Mouse (Mus musculus): Measurements from ENCODE around the gene Gm4871. TPM values are rescaled to one million over a fixed set of nuclear protein-coding genes. Genes with fewer than 3 reads are reported as not detected.

The Gm4871 gene
- polyA plus RNA-seq (2012; rRNA removed; ENCODE audit: low replicate concordance), result not detected in 2 replicates

DNA sequence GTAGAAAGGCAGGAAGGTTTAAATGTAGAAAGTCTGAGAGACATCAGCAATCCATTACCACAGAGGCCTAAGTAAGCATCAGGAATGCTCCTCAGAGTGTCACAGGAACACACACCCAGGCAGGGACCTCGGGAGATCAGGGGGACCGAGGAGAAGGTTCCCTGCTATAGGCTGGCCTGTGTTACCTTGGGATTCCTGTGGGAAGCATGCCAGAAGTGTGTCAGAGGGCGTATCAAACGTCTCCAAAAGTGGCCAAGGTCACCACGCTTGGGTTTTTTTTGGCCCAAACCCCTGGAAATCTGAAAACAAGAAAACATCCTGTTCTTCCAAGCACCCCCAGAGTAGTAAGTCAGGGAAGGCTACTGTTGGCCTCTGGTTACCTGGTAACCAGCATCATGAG is at the start of gene Gm4871:
Gene Gm4871, minus strand, starts transcription at position 364 of the 400 bp plus-strand sequence.

DNA sequence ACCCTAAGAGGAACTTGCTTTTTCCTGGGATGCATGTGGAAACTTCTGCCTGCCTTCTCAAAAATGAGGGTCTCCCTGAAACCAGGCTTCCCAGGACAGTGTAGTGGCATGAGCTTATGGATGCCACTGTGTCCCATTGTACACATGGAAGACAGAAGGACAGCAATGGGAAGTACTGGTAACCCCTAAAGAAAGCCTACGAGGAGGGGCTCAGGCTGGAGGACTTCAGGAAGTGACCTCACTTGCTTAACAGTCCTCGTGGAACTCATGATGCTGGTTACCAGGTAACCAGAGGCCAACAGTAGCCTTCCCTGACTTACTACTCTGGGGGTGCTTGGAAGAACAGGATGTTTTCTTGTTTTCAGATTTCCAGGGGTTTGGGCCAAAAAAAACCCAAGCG is 10.1 kb upstream of the Gm4871 start, which contains the start of gene 1700018F24Rik:
Gene 1700018F24Rik, plus strand, starts transcription at position 301 of the 400 bp plus-strand sequence.

Other genes with a start within 250 kb of the Gm4871 start
- 12.1 and 13.4 TPM in 2 replicates for gene Smurf1, start 66.9 kb downstream of the Gm4871 start, polyA plus RNA-seq (2012; rRNA removed; ENCODE audit: low replicate concordance)
- gene 1700018F24Rik, start 10.2 kb upstream of the Gm4871 start, polyA plus RNA-seq (2012; rRNA removed; ENCODE audit: low replicate concordance), result not detected in 2 replicates
- gene Arpc1a, start 51.1 kb upstream of the Gm4871 start, polyA plus RNA-seq (2012; rRNA removed; ENCODE audit: low replicate concordance), result 67.4 and 87.0 TPM in 2 replicates
- 0.09 TPM in 1 of 2 replicates, not detected in the other for gene Kpna7, start 51.3 kb upstream of the Gm4871 start, polyA plus RNA-seq (2012; rRNA removed; ENCODE audit: low replicate concordance)
- 527 and 606 TPM in 2 replicates for gene Arpc1b, start 81.5 kb upstream of the Gm4871 start, polyA plus RNA-seq (2012; rRNA removed; ENCODE audit: low replicate concordance)
- gene Pdap1, start 107.5 kb upstream of the Gm4871 start, polyA plus RNA-seq (2012; rRNA removed; ENCODE audit: low replicate concordance), result 19.7 and 24.5 TPM in 2 replicates
- gene Bud31, start 107.6 kb upstream of the Gm4871 start, polyA plus RNA-seq (2012; rRNA removed; ENCODE audit: low replicate concordance), result 35.8 and 42.8 TPM in 2 replicates
- 7.7 and 8.0 TPM in 2 replicates for gene Ptcd1, start 134.4 kb upstream of the Gm4871 start, polyA plus RNA-seq (2012; rRNA removed; ENCODE audit: low replicate concordance)
- 24.4 and 27.3 TPM in 2 replicates for gene Cpsf4, start 134.5 kb upstream of the Gm4871 start, polyA plus RNA-seq (2012; rRNA removed; ENCODE audit: low replicate concordance)
- gene Atp5j2, start 159.3 kb upstream of the Gm4871 start, polyA plus RNA-seq (2012; rRNA removed; ENCODE audit: low replicate concordance), result 95.6 and 164 TPM in 2 replicates
- gene Zkscan14, start 169.1 kb upstream of the Gm4871 start, polyA plus RNA-seq (2012; rRNA removed; ENCODE audit: low replicate concordance), result 1.5 and 2.4 TPM in 2 replicates
- gene Zkscan5, start 171.8 kb upstream of the Gm4871 start, polyA plus RNA-seq (2012; rRNA removed; ENCODE audit: low replicate concordance), result 2.0 and 2.3 TPM in 2 replicates
- gene Zfp655, start 199.0 kb upstream of the Gm4871 start, polyA plus RNA-seq (2012; rRNA removed; ENCODE audit: low replicate concordance), result 6.7 and 7.4 TPM in 2 replicates
- 9.2 and 9.5 TPM in 2 replicates for gene Zscan25, start 247.7 kb upstream of the Gm4871 start, polyA plus RNA-seq (2012; rRNA removed; ENCODE audit: low replicate concordance)

Measured in duodenum, adult 2 months (tissue).